Mouse (Mus musculus): ENCODE results near the gene Tescl.

- TF ChIP-seq CTCF (IDR thresholded peaks at IDR 0.05; ENCODE audit: insufficient read depth, low read depth, low read length) (no peak), POLR2A (IDR thresholded peaks at IDR 0.05; ENCODE audit: insufficient read depth, low read depth, low read length) (no peak)
Measured at GRCm38 (mm10) chr7:24322593-24322992, 11.1 kb downstream of the Tescl start.

All from olfactory bulb, adult 2 months (tissue).